Mouse (Mus musculus) MEL (cell line): Measurements from ENCODE around the gene Megf9.

ENCODE experiments used
- CTCF ChIP-seq, 3 experiments: IDR thresholded peaks in 2 of 3; conservative IDR thresholded peaks in 1 of 3; 2 replicates each; pipeline ENCODE4 v1.5.1; 2011 to 2012; ENCODE audit warnings: low read length in 3 of 3, low read depth in 2 of 3, mild to moderate bottlenecking in 2 of 3, improper control_type of control experiment in 1 of 3, inconsistent platforms in 1 of 3, mixed read lengths in 1 of 3, moderate library complexity in 1 of 3; ENCODE audit not compliant: control insufficient read depth in 1 of 3, insufficient read depth in 1 of 3, poor library complexity in 1 of 3, severe bottlenecking in 1 of 3
- ELF1 ChIP-seq: IDR thresholded peaks from 2 replicates; pipeline ENCODE4 v1.6.1; 2014; ENCODE audit warnings: low read depth, mild to moderate bottlenecking, inconsistent platforms, low read length, improper control_type of control experiment, moderate library complexity
- EP300 ChIP-seq, 2 experiments: IDR thresholded peaks; 2 replicates each; pipeline ENCODE4 v1.6.1; 2011; ENCODE audit warnings: improper control_type of control experiment in 2 of 2, low read length in 2 of 2, low read depth in 1 of 2, mild to moderate bottlenecking in 1 of 2
- HCFC1 ChIP-seq: IDR thresholded peaks from 2 replicates; pipeline ENCODE4 v1.6.1; 2012; ENCODE audit warnings: low read depth, mild to moderate bottlenecking, inconsistent platforms, low read length, improper control_type of control experiment, moderate library complexity
- KAT2A ChIP-seq: conservative IDR thresholded peaks from 2 replicates; pipeline ENCODE4 v1.6.1; 2012; ENCODE audit warnings: low read depth, low read length, improper control_type of control experiment, inconsistent platforms
- MAZ ChIP-seq: IDR thresholded peaks from 2 replicates; pipeline ENCODE4 v1.6.1; 2012; ENCODE audit warnings: low read depth, mild to moderate bottlenecking, inconsistent platforms, low read length, improper control_type of control experiment
- POLR2A ChIP-seq, 2 experiments: IDR thresholded peaks; 2 replicates each; pipeline ENCODE4 v1.6.1; 2011 to 2012; ENCODE audit warnings: low read length in 2 of 2, mild to moderate bottlenecking in 2 of 2, control low read depth in 1 of 2, improper control_type of control experiment in 1 of 2, low read depth in 1 of 2, moderate library complexity in 1 of 2; ENCODE audit not compliant: control insufficient read depth in 1 of 2, insufficient read depth in 1 of 2, poor library complexity in 1 of 2
- SIN3A ChIP-seq: IDR thresholded peaks from 2 replicates; pipeline ENCODE4 v1.6.1; 2012; ENCODE audit warnings: low read length, improper control_type of control experiment, inconsistent platforms

DNA sequence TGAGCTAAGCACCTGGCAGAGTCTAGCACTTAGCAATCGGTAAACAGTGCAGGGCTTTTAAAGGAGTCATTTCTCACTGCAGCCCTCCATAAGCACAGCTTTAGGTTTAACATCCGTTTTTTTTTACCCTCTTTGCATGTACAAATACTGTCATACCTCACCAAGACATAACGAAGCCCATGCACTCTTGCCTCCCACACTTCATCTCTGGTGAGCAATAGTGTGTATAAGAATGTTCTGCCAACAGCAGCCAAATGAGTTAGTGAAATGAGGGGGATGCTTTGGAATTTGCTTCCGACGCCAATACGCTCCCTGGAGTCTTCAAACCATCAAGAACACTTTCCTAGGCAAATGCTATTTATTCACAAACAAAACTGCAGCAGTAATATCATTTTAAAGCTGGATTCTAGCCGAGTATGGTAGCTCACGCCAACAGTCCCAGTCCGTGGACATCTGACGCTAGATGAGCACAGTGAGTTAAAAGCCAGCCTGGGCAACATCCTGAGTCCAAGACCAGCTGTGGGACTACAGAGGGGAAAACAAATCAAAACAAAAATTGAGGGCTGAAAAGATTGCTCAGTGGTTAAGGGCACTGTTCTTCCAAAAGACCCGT is 142.9 kb downstream of the Megf9 start:
- no peak for TF ChIP-seq MAZ
- TF ChIP-seq CTCF (IDR thresholded peaks at IDR 0.05 in 2 of 3, conservative IDR thresholded peaks at IDR 0.05 in 1 of 3; ENCODE audit: control insufficient read depth in 1 of 3, insufficient read depth in 1 of 3, low read depth in 2 of 3, low read length in 3 of 3, poor library complexity in 1 of 3, severe bottlenecking in 1 of 3), result no peak
- TF ChIP-seq POLR2A (IDR thresholded peaks at IDR 0.05; ENCODE audit: control insufficient read depth in 1 of 2, insufficient read depth in 1 of 2, low read depth in 1 of 2, low read length in 2 of 2, poor library complexity in 1 of 2), result no peak
- TF ChIP-seq SIN3A, result no peak
- no peak for TF ChIP-seq ELF1
- TF ChIP-seq HCFC1, result no peak
- no peak for TF ChIP-seq EP300 (IDR thresholded peaks at IDR 0.05; ENCODE audit: low read depth in 1 of 2, low read length in 2 of 2)
- TF ChIP-seq KAT2A, result no peak
